Mouse (Mus musculus): ENCODE measurements around the gene Rnaseh2a. TPM values are rescaled to one million over a fixed set of nuclear protein-coding genes. Genes with fewer than 3 reads are reported as not detected.

Rnaseh2a gene
- polyA plus RNA-seq, 1 experiment from 2014 or later, result 80.1 TPM

DNA sequence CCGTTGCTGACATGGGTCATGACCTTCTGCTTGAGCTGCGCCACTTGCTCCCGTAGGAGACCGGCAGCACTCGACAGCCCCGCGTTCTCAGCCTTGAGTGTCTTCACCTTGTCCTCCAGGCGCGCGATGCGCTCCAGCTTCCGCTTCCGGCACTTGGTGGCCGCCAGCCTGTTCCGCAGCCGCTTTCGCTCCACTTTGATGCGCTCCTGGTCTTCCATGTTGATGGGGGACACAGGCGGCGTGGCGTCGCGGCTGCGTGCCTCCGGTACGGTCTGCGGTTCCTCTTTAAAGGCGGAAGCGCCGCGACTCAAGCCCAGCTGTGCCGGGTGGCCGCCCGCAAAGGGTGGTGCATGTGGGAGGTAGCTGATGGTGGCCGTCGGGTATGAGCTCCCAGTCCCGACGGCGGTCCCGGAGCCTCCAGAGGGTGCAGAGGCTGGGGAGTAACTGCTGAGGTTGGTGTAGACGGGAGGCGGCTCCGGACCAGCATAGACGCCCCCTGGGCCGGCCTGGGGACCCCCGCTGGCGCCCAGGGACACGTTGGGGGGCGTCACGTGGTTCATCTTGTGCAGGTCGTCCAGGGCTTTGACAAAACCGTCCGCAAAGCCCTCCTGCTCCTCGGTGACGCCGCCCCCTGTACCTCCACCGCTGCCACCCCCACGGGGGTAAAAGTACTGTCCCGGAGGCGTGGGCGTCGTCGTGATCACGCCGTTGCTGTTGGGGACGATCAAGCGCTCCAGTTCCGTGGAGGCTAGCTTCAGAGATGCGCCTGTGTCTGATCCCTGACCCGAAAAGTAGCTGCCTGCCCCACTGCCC lies 8.1 kb upstream of the Rnaseh2a start:
- under 1% methylated on average over 65 of the region's 70 CpGs for WGBS
- DNase-seq (ENCODE audit: low spot score) (peak; percentile 73), ATAC-seq (ENCODE audit: low FRiP score, low TSS enrichment) (no peak)
- Histone ChIP-seq H3K36me3 (ENCODE audit: control insufficient read depth, insufficient read depth, low read length) (no peaks in the 10 kb centered on the region; the same call in 1 of the 2 replicates), H3K27ac (replicated peaks) (peak overlapping the region; percentile 98), H3K27me3 (ENCODE audit: control insufficient read depth, insufficient read depth, low read length) (no peaks in the 10 kb centered on the region), H3K9me3 (ENCODE audit: control insufficient read depth, low read length) (no peaks in the 10 kb centered on the region), H3K4me3 (ENCODE audit: low read depth, low read length) (peak overlapping the region; percentile 80), H3K4me1 (replicated peaks; ENCODE audit: control insufficient read depth, insufficient read depth) (peaks cover 29% of the 10 kb centered on the region), H3K9ac (ENCODE audit: low read length) (peak overlapping the region; percentile 94), H3K4me2 (replicated peaks; ENCODE audit: low read depth) (peak overlapping the region; percentile 96)
- TF ChIP-seq CTCF (IDR thresholded peaks at IDR 0.05; ENCODE audit: low read depth) (no peak), EP300 (optimal IDR thresholded peaks at IDR 0.05) (no peak)

GRCm38 (mm10) chr8:84976763-84977434 lies 7.3 kb upstream of the Rnaseh2a start:
- Histone ChIP-seq H3K4me3 (ENCODE audit: low read depth, low read length) (peak overlapping the region; percentile 80), H3K27me3 (ENCODE audit: control insufficient read depth, insufficient read depth, low read length) (no peaks in the 10 kb centered on the region), H3K9ac (ENCODE audit: low read length) (peak overlapping the region; percentile 94), H3K9me3 (ENCODE audit: control insufficient read depth, low read length) (no peaks in the 10 kb centered on the region), H3K36me3 (ENCODE audit: control insufficient read depth, insufficient read depth, low read length) (no peaks in the 10 kb centered on the region; the same call in 1 of the 2 replicates), H3K27ac (replicated peaks) (peak overlapping the region; percentile 98), H3K4me1 (replicated peaks; ENCODE audit: control insufficient read depth, insufficient read depth) (peaks cover 22% of the 10 kb centered on the region), H3K4me2 (replicated peaks; ENCODE audit: low read depth) (peak overlapping the region; percentile 96)
- TF ChIP-seq EP300 (optimal IDR thresholded peaks at IDR 0.05) (peak; percentile 47), CTCF (IDR thresholded peaks at IDR 0.05; ENCODE audit: low read depth) (no peak)
- under 1% methylated on average over 23 of the region's 25 CpGs for WGBS
- ATAC-seq (ENCODE audit: low FRiP score, low TSS enrichment), result no peak
- DNase-seq (ENCODE audit: low spot score), result no peak

DNA sequence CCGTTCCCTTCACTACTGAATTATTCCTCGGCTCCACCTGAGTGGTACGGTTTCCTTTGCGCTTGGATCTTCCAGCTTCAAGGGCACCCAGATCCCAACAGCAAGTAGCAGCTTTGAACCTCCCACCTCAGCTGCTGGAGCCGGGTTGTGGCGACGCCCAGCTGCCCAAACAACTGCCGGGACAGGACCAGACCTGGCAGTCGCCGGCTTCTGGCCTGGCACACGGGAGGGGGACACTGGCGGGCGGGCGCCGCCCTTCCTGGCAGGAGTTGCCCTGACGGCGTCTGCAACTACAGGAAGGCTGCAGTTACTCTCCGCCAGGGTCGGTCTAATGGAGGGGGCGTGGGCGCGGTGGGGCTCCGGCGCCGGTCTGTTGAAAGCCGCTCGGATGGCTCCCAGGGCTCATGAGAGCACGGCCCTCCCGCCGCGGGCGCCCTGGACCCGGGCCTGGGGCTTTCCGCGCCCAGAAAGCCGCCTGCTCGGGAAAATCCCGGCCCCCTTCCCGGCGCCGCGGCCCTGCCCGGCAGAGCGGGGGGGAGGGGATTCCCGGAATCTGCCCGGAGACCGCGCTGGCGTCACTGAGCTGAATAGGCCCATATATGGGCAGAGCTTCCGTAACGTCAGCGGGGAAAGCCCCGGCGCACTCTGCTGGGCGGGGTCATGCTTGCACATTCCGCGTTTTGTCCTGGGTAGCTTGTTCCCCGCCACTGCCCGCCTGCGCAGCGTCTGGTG lies 6.6 kb upstream of the Rnaseh2a start:
- TF ChIP-seq CTCF (IDR thresholded peaks at IDR 0.05; ENCODE audit: low read depth) (no peak; the same call in 1 of the 2 replicates), EP300 (optimal IDR thresholded peaks at IDR 0.05) (peak; percentile 73)
- peak overlapping the region; percentile 96 for H3K4me2 ChIP-seq (replicated peaks; ENCODE audit: low read depth)
- H3K9me3 ChIP-seq (ENCODE audit: control insufficient read depth, low read length), result no peaks in the 10 kb centered on the region
- peak overlapping the region; percentile 94 for H3K9ac ChIP-seq (ENCODE audit: low read length)
- H3K4me1 ChIP-seq (replicated peaks; ENCODE audit: control insufficient read depth, insufficient read depth), result peaks cover 17% of the 10 kb centered on the region; the same call in 1 of the 2 replicates
- ATAC-seq (ENCODE audit: low FRiP score, low TSS enrichment), result peak; percentile 72
- WGBS, result under 1% methylated on average over 58 of the region's 61 CpGs
- peak overlapping the region; percentile 80 for H3K4me3 ChIP-seq (ENCODE audit: low read depth, low read length)
- H3K27me3 ChIP-seq (ENCODE audit: control insufficient read depth, insufficient read depth, low read length), result no peaks in the 10 kb centered on the region
- peak overlapping the region; percentile 98 for H3K27ac ChIP-seq (replicated peaks)
- DNase-seq (ENCODE audit: low spot score), result peak; percentile 96
- H3K36me3 ChIP-seq (ENCODE audit: control insufficient read depth, insufficient read depth, low read length), result no peaks in the 10 kb centered on the region; the same call in 1 of the 2 replicates

GRCm38 (mm10) chr8:84975434-84975833 lies 5.9 kb upstream of the Rnaseh2a start:
- TF ChIP-seq CTCF (IDR thresholded peaks at IDR 0.05; ENCODE audit: low read depth) (peak; percentile 94), EP300 (optimal IDR thresholded peaks at IDR 0.05) (no peak)
- WGBS, result 19% methylated on average over 7 of the region's 7 CpGs
- ATAC-seq (ENCODE audit: low FRiP score, low TSS enrichment) (no peak), DNase-seq (ENCODE audit: low spot score) (peak; percentile 79)
- Histone ChIP-seq H3K27me3 (ENCODE audit: control insufficient read depth, insufficient read depth, low read length) (no peaks in the 10 kb centered on the region), H3K36me3 (ENCODE audit: control insufficient read depth, insufficient read depth, low read length) (no peaks in the 10 kb centered on the region; the same call in 1 of the 2 replicates), H3K9me3 (ENCODE audit: control insufficient read depth, low read length) (no peaks in the 10 kb centered on the region), H3K4me1 (replicated peaks; ENCODE audit: control insufficient read depth, insufficient read depth) (peaks cover 17% of the 10 kb centered on the region), H3K9ac (ENCODE audit: low read length) (no peak overlapping the region; the same call in 1 of the 2 replicates), H3K4me3 (ENCODE audit: low read depth, low read length) (0 out of 2 replicates have a peak overlapping the region, but pooled peaks have one; percentile 80), H3K27ac (replicated peaks) (peak overlapping the region; percentile 98), H3K4me2 (replicated peaks; ENCODE audit: low read depth) (peak overlapping the region; percentile 96)

DNA sequence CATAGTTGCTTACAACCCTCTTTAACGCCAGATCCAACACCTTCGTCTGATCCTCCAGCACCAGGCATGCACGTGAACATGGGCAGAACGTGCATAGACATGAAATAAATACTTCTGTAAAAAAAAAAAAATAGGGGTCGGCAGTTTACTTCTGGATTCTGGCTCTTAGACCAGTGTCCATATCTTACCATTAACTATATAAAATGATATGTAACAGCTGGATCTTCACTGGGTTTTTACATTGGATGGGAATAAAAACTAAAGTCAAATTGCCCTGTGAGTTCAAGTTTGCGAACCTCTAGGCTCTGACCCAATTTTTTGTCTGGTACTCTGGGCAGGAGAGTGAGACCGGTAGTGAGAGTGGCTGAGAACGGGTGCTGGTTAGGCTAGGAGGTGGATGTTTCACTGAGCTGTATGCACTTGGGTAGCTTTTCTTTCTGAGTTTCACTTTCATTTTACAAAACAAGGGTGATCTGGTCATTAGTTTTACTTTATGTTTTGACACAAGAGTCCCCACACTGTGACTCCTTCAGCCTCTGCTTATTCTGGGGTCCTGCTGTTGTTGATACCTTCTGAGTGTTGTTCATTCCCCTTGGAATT lies 5.1 kb upstream of the Rnaseh2a start:
- Histone ChIP-seq H3K9me3 (ENCODE audit: control insufficient read depth, low read length) (no peaks in the 10 kb centered on the region), H3K4me2 (replicated peaks; ENCODE audit: low read depth) (no peak overlapping the region), H3K4me1 (replicated peaks; ENCODE audit: control insufficient read depth, insufficient read depth) (peaks cover 14% of the 10 kb centered on the region; the same call in 1 of the 2 replicates), H3K27me3 (ENCODE audit: control insufficient read depth, insufficient read depth, low read length) (no peaks in the 10 kb centered on the region), H3K27ac (replicated peaks) (no peak overlapping the region; the same call in 1 of the 2 replicates), H3K9ac (ENCODE audit: low read length) (no peak overlapping the region), H3K36me3 (ENCODE audit: control insufficient read depth, insufficient read depth, low read length) (no peaks in the 10 kb centered on the region; the same call in 1 of the 2 replicates), H3K4me3 (ENCODE audit: low read depth, low read length) (no peak overlapping the region)
- DNase-seq (ENCODE audit: low spot score), result no peak
- TF ChIP-seq CTCF (IDR thresholded peaks at IDR 0.05; ENCODE audit: low read depth) (no peak), EP300 (optimal IDR thresholded peaks at IDR 0.05) (no peak)
- ATAC-seq (ENCODE audit: low FRiP score, low TSS enrichment), result no peak
- WGBS, result 63% methylated on average over 8 of the region's 8 CpGs
